Comparison of ENCODE assay signal across 9 mouse cellular contexts in genomic region chrX:73655529-73655928, GRCm38 (mm10). TPM values are rescaled to one million over a fixed set of nuclear protein-coding genes. Genes with fewer than 3 reads are reported as not detected.
A peak's percentile ranks its signal among the peaks of the same experiment; 100 is the strongest.
DNase-seq lines count a peak whose midpoint lies in the region; TF ChIP-seq lines count a peak whose summit lies in the region.
"Had no signal": no experiment of that assay in that cellular context is flagged by ENCODE, and none has a peak within 500 bp of the region (broad histone marks: within the 10 kb centered on the region; RNA-seq: fewer than 3 reads in every experiment).

No protein-coding gene starts in this region.

- H3K27ac ChIP-seq in spleen, adult 2 months (ENCODE audit: insufficient read depth, low read length): no peak overlapping the region
- H3K27ac ChIP-seq: lung, embryonic 15.5 days had no signal

- WGBS in spleen, adult 2 months: 41% methylated on average over 3 of the region's 3 CpGs
- 50% methylated on average over 3 of the region's 3 CpGs for WGBS in lung, adult 2 months

- no peaks in the 10 kb centered on the region for H3K36me3 ChIP-seq in spleen, adult 2 months (ENCODE audit: control insufficient read depth, insufficient read depth, low read length)
- H3K36me3 ChIP-seq: lung, embryonic 15.5 days had no signal

- intact Hi-C loops in left cerebral cortex, postnatal 10 days (cut with DNase I): no loop called here

- no peak for TF ChIP-seq POLR2A in spleen, adult 2 months (IDR thresholded peaks at IDR 0.05; ENCODE audit: low read depth, low read length)
- TF ChIP-seq POLR2A in lung, adult 2 months (IDR thresholded peaks at IDR 0.05; ENCODE audit: borderline replicate concordance, extremely low read depth, low read depth, low read length): no peak

- peak; percentile 23; the same call in 1 of the 2 replicates for TF ChIP-seq CTCF in spleen, adult 2 months (IDR thresholded peaks at IDR 0.05; ENCODE audit: extremely low read depth, insufficient read depth, insufficient read length, insufficient replicate concordance)
- peak; percentile 55 for TF ChIP-seq CTCF in lung, adult 2 months (IDR thresholded peaks at IDR 0.05; ENCODE audit: insufficient read depth, low read length)

- no peaks in the 10 kb centered on the region for H3K27me3 ChIP-seq in spleen, adult 2 months (ENCODE audit: control insufficient read depth, insufficient read depth, low read length)

- H3K4me3 ChIP-seq in spleen, adult 2 months (ENCODE audit: extremely low read depth, insufficient read depth, insufficient read length): no peak overlapping the region
- H3K4me3 ChIP-seq in lung, adult 2 months (replicated peaks; ENCODE audit: extremely low read depth, low read depth, low read length): no peak overlapping the region
- H3K4me3 ChIP-seq: lung, embryonic 15.5 days had no signal

- peaks cover 3% of the 10 kb centered on the region for H3K4me1 ChIP-seq in spleen, adult 2 months (ENCODE audit: control insufficient read depth, insufficient read depth, insufficient read length)
- no peaks in the 10 kb centered on the region; the same call in none of the 2 replicates for H3K4me1 ChIP-seq in lung, adult 2 months (ENCODE audit: control insufficient read depth, insufficient read depth, low read length)
- H3K4me1 ChIP-seq: lung, embryonic 15.5 days had no signal

- DNase-seq in embryo, embryonic 10 days (ENCODE audit: low spot score): peak; percentile 47
- no peak for DNase-seq in embryo, embryonic 9.5 days (ENCODE audit: extremely low spot score)
- DNase-seq in spleen, adult 2 months (ENCODE audit: low read depth in 1 of 2, low spot score in 2 of 2): peak in 1 of 2 experiments; percentile 15
- DNase-seq in spleen, adult 12 weeks (ENCODE audit: low spot score): no peak
- peak; percentile 28 for DNase-seq in lung, adult 2 months
- peak; percentile 67 for DNase-seq in thymus, postnatal 4 days
- DNase-seq in left cerebral cortex, adult 11 months (ENCODE audit: low spot score): no peak
- DNase-seq in left cerebral cortex, postnatal 10 days (ENCODE audit: extremely low spot score in 1 of 2, low spot score in 2 of 2): no peak

RNA-seq across cellular contexts. Expression of gene Pnck, which starts 4.4 kb away (rescaled TPM):
- polyA plus RNA-seq in spleen, adult 2 months (2012; rRNA removed): 2.8 and 3.2 TPM in 2 replicates
- 5.1 and 6.1 TPM in 2 replicates for polyA plus RNA-seq in lung, adult 2 months (2012; rRNA removed)
- 100 to 1,000 TPM; 152 to 154 TPM for total RNA-seq in left cerebral cortex, postnatal 10 days (2021)

RNA-seq across cellular contexts. Expression of gene Dusp9, which starts 16.3 kb away (rescaled TPM):
- 0.87 and 1.4 TPM in 2 replicates for polyA plus RNA-seq in spleen, adult 2 months (2012; rRNA removed)
- 1.3 and 1.4 TPM in 2 replicates for polyA plus RNA-seq in lung, adult 2 months (2012; rRNA removed)
- under 1 TPM; 0.47 to 0.87 TPM for total RNA-seq in left cerebral cortex, postnatal 10 days (2021)

RNA-seq across cellular contexts. Expression of gene Slc6a8, which starts 17.4 kb away (rescaled TPM):
- 4.5 and 5.5 TPM in 2 replicates for polyA plus RNA-seq in spleen, adult 2 months (2012; rRNA removed)
- polyA plus RNA-seq in lung, adult 2 months (2012; rRNA removed): 47.8 and 59.1 TPM in 2 replicates
- total RNA-seq in left cerebral cortex, postnatal 10 days (2021): 10 to 100 TPM; 61.8 to 64.8 TPM

Comparison
In these comparisons a context has a peak if more than half of its experiments do, and no peak if none do; other contexts are left out.
1. DNase-seq: peak in embryo, embryonic 10 days (single experiment), lung, adult 2 months (single experiment) and thymus, postnatal 4 days (single experiment); none in embryo, embryonic 9.5 days (single experiment), spleen, adult 12 weeks (single experiment), left cerebral cortex, adult 11 months (single experiment) and left cerebral cortex, postnatal 10 days (0 of 2).